Mouse (Mus musculus) hematopoietic stem cell, adult 5-6 weeks (primary cell): Measurements from ENCODE around the gene Irs3. TPM values are rescaled to one million over a fixed set of nuclear protein-coding genes. Genes with fewer than 3 reads are reported as not detected.

Source experiments
- ATAC-seq, 2 experiments: fragments of 125-278 bp in 1 of 2; replicated peaks in 1 of 2; 2 replicates each; pipeline ENCODE4 v1.8.0; 2016 to 2017; ENCODE audit warnings: inconsistent platforms in 2 of 2, mild to moderate bottlenecking in 2 of 2, moderate number of reproducible peaks in 2 of 2, low read depth in 1 of 2, moderate TSS enrichment in 1 of 2; ENCODE audit not compliant: low FRiP score in 2 of 2, poor library complexity in 2 of 2, severe bottlenecking in 2 of 2, insufficient read depth in 1 of 2, low TSS enrichment in 1 of 2
- total RNA-seq: library from RNA; stranded (forward); fragments of 172-1452, 232-1000 nt; gene quantifications from 2 replicates; pipeline ENCODE4 v1.2.3, GENCODE M21; 2017

The Irs3 gene
- total RNA-seq: not detected in 2 replicates

- peak in 1 of 2 experiments; percentile 18; a peak in 1 of 4 replicates for ATAC-seq
These were observed at the start of gene Irs3 for GRCm38 (mm10) chr5:137645652-137646091. TSS of gene Irs3 (minus strand) at chr5:137645714.

- no peak for ATAC-seq
These were observed 49.3 kb upstream of the Irs3 start for GRCm38 (mm10) chr5:137694796-137695195.

DNA sequence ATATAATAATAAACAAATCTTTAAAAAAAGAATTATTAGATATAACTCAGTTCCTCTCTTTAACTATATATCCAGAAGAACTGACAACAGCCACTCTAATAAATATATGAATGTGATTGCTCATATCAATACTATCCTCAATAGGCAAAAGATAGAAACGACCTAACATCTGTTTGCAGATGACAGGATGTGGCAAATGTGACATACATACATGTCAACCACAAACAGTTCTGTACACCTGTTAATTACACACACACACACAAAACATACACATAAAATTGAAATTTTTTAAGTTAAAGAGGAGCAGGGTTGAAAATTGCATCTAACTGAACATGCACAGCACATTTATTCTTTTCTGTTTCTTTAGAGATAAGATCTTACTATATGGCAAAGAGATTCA, 46.4 kb upstream of the Irs3 start:
- ATAC-seq: no peak

DNA sequence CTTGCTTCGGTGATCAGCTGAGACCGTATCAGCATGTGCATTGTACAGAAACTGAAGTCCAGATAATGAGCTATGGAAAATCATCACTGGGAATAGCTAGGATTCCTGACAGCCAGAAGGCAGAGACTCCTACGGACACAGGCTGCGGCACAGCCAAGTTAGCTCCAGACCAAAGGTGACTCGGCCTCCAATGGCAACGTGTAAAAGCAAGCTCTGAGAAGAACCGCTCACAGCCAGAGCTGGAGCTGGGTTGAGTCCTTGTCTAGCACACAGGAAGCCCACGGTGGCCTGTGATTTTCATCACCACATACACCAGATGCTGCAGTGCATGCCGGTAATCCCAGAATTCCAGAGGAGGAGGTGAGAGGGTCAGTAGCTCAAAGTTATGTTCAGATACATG, 45.0 kb upstream of the Irs3 start:
- ATAC-seq: no peak

DNA sequence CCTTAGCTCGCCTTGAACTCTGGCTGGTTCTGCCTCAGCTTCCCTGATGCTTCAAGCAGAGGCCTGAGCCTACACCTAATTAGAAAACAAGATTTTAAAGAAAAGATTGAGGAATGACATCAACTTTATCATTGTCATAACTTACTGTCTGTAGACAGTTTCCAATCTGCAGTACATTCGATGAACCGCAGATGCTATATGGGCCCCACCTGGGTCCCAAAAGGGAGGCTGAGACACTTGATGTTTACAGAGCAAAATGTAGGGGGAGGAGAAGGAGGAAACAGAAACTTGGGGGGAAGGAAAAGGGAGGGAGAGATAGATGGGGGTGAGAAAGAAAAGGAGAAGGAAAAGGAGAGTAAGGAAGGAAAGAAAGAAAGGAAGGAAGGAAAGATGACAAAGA, 44.5 kb upstream of the Irs3 start:
- no peak for ATAC-seq

GRCm38 (mm10) chr5:137686127-137686790, 40.7 kb upstream of the Irs3 start:
- ATAC-seq: peak; percentile 39 to 46; a peak in 3 of 4 replicates

DNA sequence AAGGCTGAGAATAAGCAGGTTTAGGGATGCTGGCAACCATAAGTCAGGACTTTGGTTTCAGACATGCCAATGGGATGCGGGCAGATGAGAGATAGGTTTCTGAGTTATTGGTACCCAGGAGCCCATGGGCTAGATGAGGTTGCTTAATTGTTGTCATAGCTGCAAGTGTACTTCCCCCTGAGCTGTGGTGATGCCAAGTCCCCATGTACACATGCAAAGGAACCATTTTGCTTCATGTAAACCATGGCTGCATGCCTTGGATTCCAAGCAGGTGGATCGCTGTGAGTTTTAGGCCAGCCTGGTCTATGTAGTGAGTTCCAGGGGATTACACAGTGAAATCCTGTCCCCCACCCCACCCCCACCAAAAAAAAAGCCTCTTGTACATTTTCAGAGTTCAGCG, 40.1 kb upstream of the Irs3 start:
- no peak for ATAC-seq

DNA sequence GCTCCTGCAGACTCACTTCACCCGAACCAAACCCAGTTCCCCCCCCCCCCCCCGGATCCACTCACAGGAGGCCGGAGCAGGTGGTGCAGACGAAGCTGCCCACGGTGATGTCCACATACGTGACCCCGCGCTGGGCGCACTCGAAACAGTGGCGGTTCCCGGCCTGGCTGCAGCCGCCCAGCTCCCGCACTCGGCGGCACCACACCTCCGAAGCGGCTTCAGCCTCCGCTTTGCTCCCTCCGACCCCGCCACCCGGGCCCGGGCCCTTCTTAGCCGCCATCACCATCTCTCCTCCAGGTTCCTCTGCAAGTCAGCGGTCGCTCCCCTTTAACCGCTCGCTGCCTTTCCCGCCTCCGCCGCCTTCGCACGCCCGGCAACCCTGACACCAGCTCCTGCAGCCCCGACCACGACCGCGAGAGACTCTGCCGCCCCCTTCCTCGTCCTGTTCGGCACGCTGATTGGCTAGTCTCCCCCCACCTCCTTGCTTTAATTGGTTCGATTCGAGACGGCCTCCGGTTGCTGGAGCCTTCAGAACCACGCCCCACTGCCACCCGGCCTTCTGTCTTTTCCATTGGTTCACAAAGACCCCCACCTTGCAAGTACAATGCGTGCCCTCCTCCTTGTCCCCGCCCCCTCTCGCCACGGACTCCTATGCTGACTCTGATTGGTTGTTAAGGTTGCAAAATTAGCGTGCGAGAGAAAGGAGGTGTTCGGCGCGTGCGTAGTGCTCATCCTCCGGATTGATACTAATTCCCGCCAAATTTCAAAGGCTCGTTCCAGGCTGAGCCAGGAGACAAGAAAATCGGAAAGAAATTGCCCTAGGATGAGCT, 39.0 kb upstream of the Irs3 start, which contains the start of gene Agfg2:
TSS of gene Agfg2 (minus strand) at position 433 of the 830 bp plus-strand sequence.
- peak; percentile 96 to 97 for ATAC-seq

DNA sequence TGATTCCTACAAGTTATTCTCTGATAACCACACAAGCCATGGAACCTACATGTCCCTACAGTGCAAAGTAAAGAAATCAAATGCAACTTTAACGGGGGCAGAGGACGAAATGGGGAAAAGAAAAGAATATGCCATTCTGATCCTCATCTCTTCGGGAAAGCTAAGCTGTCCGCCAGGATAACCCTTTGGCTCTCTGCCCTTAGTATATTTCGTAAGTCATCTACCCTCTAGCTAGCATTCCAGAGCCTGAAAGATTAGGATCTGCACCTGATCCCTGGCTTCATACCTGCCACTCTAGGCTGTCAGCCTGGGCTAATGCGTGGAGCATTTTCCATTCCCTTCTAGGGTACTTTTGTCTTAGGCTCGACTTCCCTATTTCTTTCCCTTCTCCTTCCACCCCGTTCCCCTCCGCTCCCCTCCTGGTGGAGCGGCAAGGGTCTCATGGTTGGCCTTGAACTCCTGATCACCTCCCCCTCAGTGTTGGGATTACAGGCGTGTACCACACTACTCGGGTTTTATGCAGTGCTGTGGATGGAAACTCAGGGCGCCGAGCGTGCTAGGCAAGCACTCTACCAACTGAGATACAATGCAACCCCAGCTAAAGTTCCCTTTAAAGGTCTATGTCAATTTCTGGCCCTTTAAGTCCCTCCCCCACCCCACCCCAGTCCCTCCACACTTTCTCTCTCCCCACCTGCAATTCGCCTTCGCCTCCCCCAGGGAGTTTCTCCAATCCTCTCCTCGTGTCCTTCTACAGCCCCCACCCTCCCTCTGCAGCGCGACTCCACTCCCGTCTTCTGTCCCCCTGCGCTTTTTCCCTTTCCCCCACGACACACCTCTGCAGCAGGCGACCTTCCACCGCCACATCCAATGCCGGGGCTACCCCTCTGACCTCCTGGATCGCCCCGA, 38.1 kb upstream of the Irs3 start:
- no peak for ATAC-seq

DNA sequence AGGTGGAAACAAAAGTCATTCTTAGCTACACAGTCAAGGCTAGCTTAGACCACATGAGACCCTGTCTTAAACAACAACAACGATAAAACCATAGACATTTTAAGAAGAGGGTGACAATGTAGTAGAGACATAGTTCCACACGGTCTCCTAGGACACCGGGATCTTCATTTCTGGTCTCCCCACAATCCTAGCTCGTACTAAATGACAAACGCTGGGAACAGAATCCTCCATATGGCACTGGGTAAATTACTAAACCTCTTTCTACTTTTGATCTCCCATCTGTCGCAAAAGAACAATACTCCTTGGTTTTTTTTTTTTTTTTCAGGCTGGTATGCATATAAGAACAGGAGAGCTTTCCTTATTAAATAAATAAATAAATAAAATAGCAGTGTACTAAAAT, 37.0 kb upstream of the Irs3 start:
- ATAC-seq: no peak

- no peak for ATAC-seq
These were observed 34.2 kb upstream of the Irs3 start for GRCm38 (mm10) chr5:137679726-137680125.

- ATAC-seq: no peak
These were observed 33.2 kb upstream of the Irs3 start for GRCm38 (mm10) chr5:137678736-137679135.

GRCm38 (mm10) chr5:137677859-137678258, 32.3 kb upstream of the Irs3 start:
- ATAC-seq: no peak

DNA sequence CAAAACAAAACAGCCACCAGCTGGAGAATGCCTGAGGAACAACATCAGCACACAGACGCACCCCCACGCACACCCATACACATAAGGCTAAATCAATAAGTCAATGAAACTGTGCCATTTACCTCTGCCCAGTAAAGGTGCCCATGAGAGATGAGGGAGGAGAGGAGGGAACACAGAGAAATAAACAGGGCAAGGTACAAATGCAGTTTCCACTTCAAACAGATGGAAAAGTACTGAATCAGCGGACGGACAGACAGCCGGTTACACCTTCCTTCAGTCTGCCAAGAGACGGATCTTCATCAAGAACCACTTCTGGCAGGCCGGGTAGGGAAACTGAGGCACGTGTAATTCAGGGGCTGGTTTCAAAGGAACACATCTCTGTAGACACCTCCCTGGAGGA, 29.3 kb upstream of the Irs3 start:
- no peak for ATAC-seq

DNA sequence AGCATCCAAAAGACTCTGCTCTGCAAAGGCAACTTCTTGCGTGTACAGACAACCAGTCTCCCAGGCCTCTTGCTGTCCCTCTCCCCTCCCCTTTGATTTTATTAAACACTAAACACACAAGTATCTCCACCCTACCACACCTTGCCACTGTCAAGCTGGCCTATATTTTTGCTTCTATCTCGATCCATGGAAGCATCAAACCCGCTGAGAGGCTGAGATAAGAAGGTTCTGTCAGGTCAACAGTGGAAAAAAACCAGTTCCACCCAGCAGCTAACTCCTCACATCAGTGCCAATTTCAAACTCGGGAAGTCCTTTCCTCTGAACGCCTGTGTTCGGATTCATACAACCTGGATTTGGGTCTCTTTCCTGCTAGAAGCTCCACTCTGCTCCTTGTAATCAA, 27.5 kb upstream of the Irs3 start:
- no peak; a peak in 1 of 4 replicates for ATAC-seq

GRCm38 (mm10) chr5:137672361-137672760, 26.8 kb upstream of the Irs3 start:
- ATAC-seq: no peak

DNA sequence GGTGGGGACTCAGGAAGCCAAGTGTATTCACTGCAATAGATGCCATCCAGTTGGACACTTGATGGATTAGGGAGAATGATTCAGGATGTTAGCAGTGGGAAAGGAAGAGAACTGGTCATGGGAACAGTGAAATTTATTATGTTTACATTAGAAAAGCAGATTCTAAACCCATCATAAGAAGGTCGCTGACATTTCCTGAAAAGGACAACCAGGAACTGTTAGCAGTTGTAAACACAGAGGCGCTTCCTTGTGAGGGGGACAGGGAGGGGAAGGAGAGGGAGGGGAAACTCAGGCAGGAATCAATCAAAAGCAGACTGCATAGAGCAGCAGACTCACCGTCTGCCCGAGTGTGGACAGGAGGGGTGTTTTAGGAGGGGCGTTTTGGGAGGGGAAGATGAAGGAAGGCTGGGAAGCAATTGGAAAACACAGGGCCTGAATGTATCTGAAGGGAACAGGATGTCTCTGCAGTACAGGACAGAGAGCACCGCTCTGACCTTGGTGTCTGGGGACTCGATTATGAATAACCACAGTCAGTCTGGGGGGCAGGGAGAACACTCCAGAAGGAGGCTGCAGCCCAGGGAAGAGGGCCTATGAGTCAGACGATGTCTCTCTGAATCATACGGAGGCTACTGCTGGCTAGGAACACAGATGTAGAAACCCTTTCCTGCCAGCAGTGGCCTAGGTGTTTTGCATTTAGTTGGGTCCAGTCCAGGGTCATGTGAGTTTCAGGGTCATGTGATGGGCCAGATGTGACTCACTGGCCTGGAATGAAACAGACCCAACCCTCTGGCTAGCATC, 26.1 kb upstream of the Irs3 start:
- ATAC-seq: peak; percentile 27 to 40; a peak in 1 of 4 replicates
